Mouse (Mus musculus) spleen, adult 2 months (tissue): ENCODE measurements around the gene Glra3.

Source experiments
- CTCF ChIP-seq: fragments of 200-500 bp; IDR thresholded peaks from 2 replicates; pipeline ENCODE4 v1.5.1; 2011; ENCODE audit warnings: mild to moderate bottlenecking, inconsistent platforms; ENCODE audit not compliant: insufficient read depth, insufficient read length, insufficient replicate concordance; ENCODE audit errors: extremely low read depth
- POLR2A ChIP-seq: fragments of 200-500 bp; IDR thresholded peaks from 2 replicates; pipeline ENCODE4 v1.6.1; 2011; ENCODE audit warnings: low read depth, low read length, inconsistent platforms

DNA sequence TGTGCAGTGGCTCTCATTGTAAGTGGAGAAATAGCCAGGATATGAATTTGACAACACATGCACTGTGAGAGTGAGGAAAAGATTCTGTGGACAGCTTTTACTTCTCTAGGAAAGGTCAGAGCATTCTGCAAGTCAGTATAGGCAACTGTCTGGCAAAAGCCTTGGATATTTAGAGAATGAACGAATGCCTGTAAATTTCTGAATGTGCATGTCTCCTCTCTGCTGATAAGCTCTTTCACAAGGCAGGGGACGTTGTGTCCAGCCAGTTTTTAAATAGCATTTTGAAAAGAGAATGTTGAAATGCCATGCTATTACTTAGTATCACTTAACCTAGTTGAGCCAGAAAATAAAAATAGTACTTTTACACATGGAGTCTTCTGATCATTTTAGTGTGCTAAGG is 114.1 kb downstream of the Glra3 start:
- TF ChIP-seq CTCF (no peak), POLR2A (no peak)
